Mouse (Mus musculus): ENCODE data around the gene Rrbp1. TPM values are rescaled to one million over a fixed set of nuclear protein-coding genes. Genes with fewer than 3 reads are reported as not detected.

The Rrbp1 gene
- polyA plus RNA-seq, 1 experiment, result 76.7 TPM

- Histone ChIP-seq H3K4me3 (replicated peaks; ENCODE audit: insufficient read depth, low read depth, low read length) (no peak overlapping the region), H3K27ac (ENCODE audit: insufficient read depth, low read length) (no peak overlapping the region), H3K27me3 (ENCODE audit: control insufficient read depth, insufficient read depth, low read length) (no peaks in the 10 kb centered on the region), H3K4me1 (ENCODE audit: control insufficient read depth, insufficient read depth, low read length) (peaks cover 8% of the 10 kb centered on the region)
- no peak for DNase-seq
- WGBS, result 95% methylated on average over 2 of the region's 2 CpGs
- TF ChIP-seq CTCF (IDR thresholded peaks at IDR 0.05; ENCODE audit: borderline replicate concordance, insufficient read depth, low read depth, low read length) (no peak), POLR2A (IDR thresholded peaks at IDR 0.05; ENCODE audit: borderline replicate concordance, insufficient read depth, low read length) (no peak)
These were observed 39.2 kb downstream of the Rrbp1 start for GRCm38 (mm10) chr2:143971887-143972286.

DNA sequence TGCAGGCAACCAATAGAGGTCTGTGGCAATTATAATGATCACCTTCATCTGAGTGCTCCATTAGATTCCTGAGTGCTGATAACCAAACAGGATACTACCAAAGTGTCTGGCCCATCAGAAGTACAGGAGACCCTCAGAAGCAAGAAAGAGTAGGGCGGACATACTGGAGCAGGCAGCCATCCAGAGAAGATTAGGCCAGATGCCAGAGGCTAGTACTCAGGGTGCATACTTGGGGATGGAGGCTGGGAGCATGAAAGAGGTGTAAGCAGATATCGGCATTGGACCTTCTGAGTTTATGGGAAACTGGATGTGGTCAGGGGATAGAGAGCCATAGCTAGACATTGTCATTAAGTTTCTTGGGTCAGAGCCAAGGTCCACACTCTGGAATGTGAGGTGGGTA, 40.2 kb downstream of the Rrbp1 start:
- no peaks in the 10 kb centered on the region for H3K27me3 ChIP-seq (ENCODE audit: control insufficient read depth, insufficient read depth, low read length)
- H3K27ac ChIP-seq (ENCODE audit: insufficient read depth, low read length), result no peak overlapping the region
- no peak for DNase-seq
- TF ChIP-seq POLR2A (IDR thresholded peaks at IDR 0.05; ENCODE audit: borderline replicate concordance, insufficient read depth, low read length) (no peak), CTCF (IDR thresholded peaks at IDR 0.05; ENCODE audit: borderline replicate concordance, insufficient read depth, low read depth, low read length) (no peak)
- peaks cover 8% of the 10 kb centered on the region for H3K4me1 ChIP-seq (ENCODE audit: control insufficient read depth, insufficient read depth, low read length)
- no peak overlapping the region for H3K4me3 ChIP-seq (replicated peaks; ENCODE audit: insufficient read depth, low read depth, low read length)
- WGBS, result 60% methylated on average over 2 of the region's 2 CpGs

DNA sequence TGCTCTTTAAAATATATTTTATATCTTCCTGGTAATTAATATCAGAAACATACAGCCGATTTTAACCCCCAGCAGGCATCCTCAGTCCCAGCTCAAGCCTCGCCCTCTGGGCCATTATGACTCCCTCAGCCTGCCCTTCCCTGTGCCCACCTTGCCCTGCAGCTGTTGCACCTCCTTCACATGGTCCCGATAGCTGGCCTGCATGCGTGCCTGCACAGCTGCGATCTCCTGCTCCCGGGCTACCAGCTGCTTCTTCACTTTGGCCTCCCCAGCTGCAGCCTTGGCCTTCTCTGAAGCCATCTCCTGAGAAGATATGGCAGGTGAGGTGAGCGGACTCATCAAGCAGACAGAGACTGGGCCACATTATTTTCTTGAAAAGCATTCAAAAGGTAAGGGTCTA, 41.8 kb downstream of the Rrbp1 start:
- Histone ChIP-seq H3K4me3 (replicated peaks; ENCODE audit: insufficient read depth, low read depth, low read length) (no peak overlapping the region), H3K27me3 (ENCODE audit: control insufficient read depth, insufficient read depth, low read length) (no peaks in the 10 kb centered on the region), H3K4me1 (ENCODE audit: control insufficient read depth, insufficient read depth, low read length) (peaks cover 8% of the 10 kb centered on the region), H3K27ac (ENCODE audit: insufficient read depth, low read length) (no peak overlapping the region)
- TF ChIP-seq CTCF (IDR thresholded peaks at IDR 0.05; ENCODE audit: borderline replicate concordance, insufficient read depth, low read depth, low read length) (no peak), POLR2A (IDR thresholded peaks at IDR 0.05; ENCODE audit: borderline replicate concordance, insufficient read depth, low read length) (no peak)
- DNase-seq, result no peak
- 79% methylated on average over 7 of the region's 7 CpGs for WGBS

GRCm38 (mm10) chr2:143963318-143963717, 47.7 kb downstream of the Rrbp1 start:
- Histone ChIP-seq H3K27ac (ENCODE audit: insufficient read depth, low read length) (no peak overlapping the region), H3K4me3 (replicated peaks; ENCODE audit: insufficient read depth, low read depth, low read length) (no peak overlapping the region)
- WGBS, result 94% methylated on average over 1 of the region's 1 CpGs

DNA sequence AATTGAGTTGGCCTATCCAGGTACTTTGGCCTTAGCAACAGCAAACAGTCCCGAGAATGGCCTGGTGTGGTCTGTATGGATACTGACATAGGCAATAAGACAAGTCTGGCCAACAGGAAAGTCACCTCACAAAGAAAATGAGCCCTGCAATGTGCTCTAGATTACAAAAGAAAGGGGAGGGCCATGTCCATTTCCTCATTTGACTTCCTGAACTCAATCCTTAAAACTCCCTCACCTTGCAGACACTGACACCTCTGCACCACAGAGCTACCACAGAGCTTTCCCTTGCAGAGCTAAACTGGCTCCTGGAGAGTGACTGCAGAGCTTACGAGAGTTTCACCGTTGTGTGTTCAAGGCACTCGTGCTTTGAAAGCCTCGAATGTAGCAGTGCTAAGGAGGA, 48.9 kb downstream of the Rrbp1 start:
- DNase-seq, result no peak
- no peak overlapping the region for H3K27ac ChIP-seq (ENCODE audit: insufficient read depth, low read length)
- no peaks in the 10 kb centered on the region for H3K4me1 ChIP-seq (ENCODE audit: control insufficient read depth, insufficient read depth, low read length)
- TF ChIP-seq POLR2A (IDR thresholded peaks at IDR 0.05; ENCODE audit: borderline replicate concordance, insufficient read depth, low read length) (no peak), CTCF (IDR thresholded peaks at IDR 0.05; ENCODE audit: borderline replicate concordance, insufficient read depth, low read depth, low read length) (no peak)
- no peak overlapping the region for H3K4me3 ChIP-seq (replicated peaks; ENCODE audit: insufficient read depth, low read depth, low read length)
- no peaks in the 10 kb centered on the region for H3K27me3 ChIP-seq (ENCODE audit: control insufficient read depth, insufficient read depth, low read length)
- WGBS, result 98% methylated on average over 5 of the region's 5 CpGs

More at GRCm38 (mm10) chr2:143963318-143963717, 47.7 kb downstream of the Rrbp1 start:
- H3K4me1 ChIP-seq (ENCODE audit: control insufficient read depth, insufficient read depth, low read length), result no peaks in the 10 kb centered on the region
- no peak for DNase-seq
- TF ChIP-seq CTCF (IDR thresholded peaks at IDR 0.05; ENCODE audit: borderline replicate concordance, insufficient read depth, low read depth, low read length), result no peak
- no peak for TF ChIP-seq POLR2A (IDR thresholded peaks at IDR 0.05; ENCODE audit: borderline replicate concordance, insufficient read depth, low read length)
- H3K27me3 ChIP-seq (ENCODE audit: control insufficient read depth, insufficient read depth, low read length), result no peaks in the 10 kb centered on the region

DNA sequence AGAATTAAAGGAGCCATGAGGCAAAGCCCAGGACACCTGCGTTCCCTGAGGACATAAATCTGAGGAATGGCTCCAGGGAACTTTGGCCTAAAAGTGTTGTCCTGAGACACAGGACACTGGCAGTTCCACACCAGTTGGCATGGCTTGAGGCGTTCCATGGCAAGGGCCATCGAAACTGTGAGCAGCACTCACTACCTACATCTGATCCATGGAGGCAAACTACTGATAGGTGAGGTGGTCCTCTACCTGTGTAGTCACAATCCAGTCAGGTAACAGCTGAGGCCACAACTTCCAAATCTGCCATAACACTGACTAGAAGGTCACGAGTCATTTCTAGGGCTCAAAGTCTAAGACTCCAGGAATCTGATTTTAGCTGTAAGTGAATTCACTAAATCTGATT, 55.3 kb downstream of the Rrbp1 start:
- DNase-seq, result no peak
- Histone ChIP-seq H3K27ac (ENCODE audit: insufficient read depth, low read length) (no peak overlapping the region), H3K4me1 (ENCODE audit: control insufficient read depth, insufficient read depth, low read length) (no peaks in the 10 kb centered on the region), H3K27me3 (ENCODE audit: control insufficient read depth, insufficient read depth, low read length) (no peaks in the 10 kb centered on the region), H3K4me3 (replicated peaks; ENCODE audit: insufficient read depth, low read depth, low read length) (no peak overlapping the region)
- TF ChIP-seq POLR2A (IDR thresholded peaks at IDR 0.05; ENCODE audit: borderline replicate concordance, insufficient read depth, low read length) (no peak), CTCF (IDR thresholded peaks at IDR 0.05; ENCODE audit: borderline replicate concordance, insufficient read depth, low read depth, low read length) (no peak)
- WGBS, result 97% methylated on average over 4 of the region's 4 CpGs

DNA sequence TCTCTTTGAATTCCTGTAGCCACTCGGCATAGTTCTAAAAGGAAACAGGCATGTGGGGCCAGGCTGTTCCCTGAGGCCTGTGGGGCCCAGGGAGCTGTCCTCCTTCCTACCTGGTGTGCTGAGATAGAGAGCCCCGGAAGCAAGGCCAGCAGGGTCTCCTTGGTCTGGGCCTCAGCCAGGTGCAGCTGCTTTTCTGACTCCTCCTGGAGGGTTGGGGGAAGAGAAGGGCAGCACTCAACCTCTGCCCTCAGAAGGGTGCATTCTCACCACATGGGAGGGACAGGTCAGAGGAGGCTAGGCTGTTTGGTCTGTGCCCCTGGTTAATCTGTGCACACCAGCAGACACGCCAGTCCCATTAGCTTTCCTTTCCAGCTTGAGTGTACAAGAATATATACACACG, 56.1 kb downstream of the Rrbp1 start:
- H3K27me3 ChIP-seq (ENCODE audit: control insufficient read depth, insufficient read depth, low read length), result no peaks in the 10 kb centered on the region
- no peak overlapping the region for H3K4me3 ChIP-seq (replicated peaks; ENCODE audit: insufficient read depth, low read depth, low read length)
- TF ChIP-seq CTCF (IDR thresholded peaks at IDR 0.05; ENCODE audit: borderline replicate concordance, insufficient read depth, low read depth, low read length) (no peak), POLR2A (IDR thresholded peaks at IDR 0.05; ENCODE audit: borderline replicate concordance, insufficient read depth, low read length) (no peak)
- H3K27ac ChIP-seq (ENCODE audit: insufficient read depth, low read length), result no peak overlapping the region
- H3K4me1 ChIP-seq (ENCODE audit: control insufficient read depth, insufficient read depth, low read length), result no peaks in the 10 kb centered on the region
- 81% methylated on average over 4 of the region's 4 CpGs for WGBS
- DNase-seq, result no peak

GRCm38 (mm10) chr2:143953944-143954343, 57.1 kb downstream of the Rrbp1 start:
- no peak for TF ChIP-seq CTCF (IDR thresholded peaks at IDR 0.05; ENCODE audit: borderline replicate concordance, insufficient read depth, low read depth, low read length)
- TF ChIP-seq POLR2A (IDR thresholded peaks at IDR 0.05; ENCODE audit: borderline replicate concordance, insufficient read depth, low read length), result no peak
- no peak for DNase-seq
- H3K4me3 ChIP-seq (replicated peaks; ENCODE audit: insufficient read depth, low read depth, low read length), result no peak overlapping the region
- WGBS, result 80% methylated on average over 4 of the region's 4 CpGs
- no peaks in the 10 kb centered on the region for H3K27me3 ChIP-seq (ENCODE audit: control insufficient read depth, insufficient read depth, low read length)
- no peaks in the 10 kb centered on the region for H3K4me1 ChIP-seq (ENCODE audit: control insufficient read depth, insufficient read depth, low read length)
- no peak overlapping the region for H3K27ac ChIP-seq (ENCODE audit: insufficient read depth, low read length)

Measured in cerebellum, adult 2 months (tissue).